Mouse (Mus musculus) heart, adult 9 months (tissue): ENCODE results near the gene Cdc42ep1.
"Not testable (repeated sequence)": the region's sequence is repeated elsewhere in the genome, so short reads cannot be mapped to it uniquely, and the experiment has no call there.

Experiments used
- DNase-seq, 2 experiments: peaks; one replicate each; pipeline ENCODE4 v3.0.0; 2022; ENCODE audit warnings: low spot score in 2 of 2

Cdc42ep1 gene

GRCm38 (mm10) chr15:78829636-78830035 is 12.8 kb upstream of the Cdc42ep1 start:
- DNase-seq = no peak

- DNase-seq = no peak
Measured at GRCm38 (mm10) chr15:78830742-78831719, 11.4 kb upstream of the Cdc42ep1 start.

GRCm38 (mm10) chr15:78831720-78832657 is 10.4 kb upstream of the Cdc42ep1 start:
- peak; percentile 73 to 82 for DNase-seq

- DNase-seq = peak; percentile 90 to 92
Measured at GRCm38 (mm10) chr15:78832701-78833123, 9.7 kb upstream of the Cdc42ep1 start.

- DNase-seq = no peak
Measured at GRCm38 (mm10) chr15:78833582-78833981, 8.8 kb upstream of the Cdc42ep1 start.

- no peak for DNase-seq
Measured at GRCm38 (mm10) chr15:78834233-78835005, 8.0 kb upstream of the Cdc42ep1 start.

- peak; percentile 59 to 76 for DNase-seq
Measured at GRCm38 (mm10) chr15:78835200-78836085, 7.0 kb upstream of the Cdc42ep1 start.

- DNase-seq = peak; percentile 85 to 91
Measured at GRCm38 (mm10) chr15:78836086-78836621, 6.3 kb upstream of the Cdc42ep1 start.

- no peak for DNase-seq
Measured at GRCm38 (mm10) chr15:78839744-78840143, 2.7 kb upstream of the Cdc42ep1 start.

- peak; percentile 70 to 77 for DNase-seq
Measured at GRCm38 (mm10) chr15:78840241-78840640, 2.2 kb upstream of the Cdc42ep1 start.

- DNase-seq = no peak
Measured at GRCm38 (mm10) chr15:78840751-78841150, 1.7 kb upstream of the Cdc42ep1 start.

GRCm38 (mm10) chr15:78841161-78841790 is 1.1 kb upstream of the Cdc42ep1 start:
- no peak for DNase-seq

GRCm38 (mm10) chr15:78843581-78844469 is 1.4 kb downstream of the Cdc42ep1 start:
- DNase-seq = peak in 1 of 2 experiments; percentile 26

GRCm38 (mm10) chr15:78844791-78845190 is 2.4 kb downstream of the Cdc42ep1 start:
- DNase-seq = peak; percentile 79 to 86

GRCm38 (mm10) chr15:78845321-78845720 is 2.9 kb downstream of the Cdc42ep1 start:
- peak in 1 of 2 experiments; percentile 50 for DNase-seq

GRCm38 (mm10) chr15:78845867-78846266 is 3.4 kb downstream of the Cdc42ep1 start:
- DNase-seq = no peak

GRCm38 (mm10) chr15:78846352-78846751 is 3.9 kb downstream of the Cdc42ep1 start:
- DNase-seq = no peak

- DNase-seq = not testable (repeated sequence)
Measured at GRCm38 (mm10) chr15:78846805-78847204, 4.4 kb downstream of the Cdc42ep1 start.
